Mouse (Mus musculus) ovary, adult 18-20 months (tissue): ENCODE data around the gene Olfr266.

Experiments used
- DNase-seq: peaks from one replicate; pipeline ENCODE4 v3.0.0; 2022; ENCODE audit warnings: low spot score, mixed read lengths

Gene Olfr266

DNA sequence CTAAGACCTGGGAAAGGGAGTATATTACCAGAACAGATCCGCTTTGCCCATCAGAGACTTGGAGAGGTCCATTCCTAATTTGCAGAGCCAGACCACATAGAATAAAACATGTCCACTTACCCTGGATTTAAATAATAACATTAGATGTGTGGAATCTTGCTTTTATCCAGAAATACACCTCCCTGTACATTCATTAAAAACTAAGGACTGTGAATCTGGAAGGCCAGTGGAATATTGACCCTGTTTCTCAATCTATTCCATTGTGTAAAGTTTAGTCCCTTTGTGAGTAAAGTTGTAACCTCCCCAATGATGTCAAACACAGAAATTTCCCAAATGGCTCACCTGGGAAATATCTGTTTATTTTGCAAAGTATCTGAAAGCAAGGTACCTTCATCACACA lies at the start of gene Olfr266:
Olfr266 (minus strand) TSS at position 101 of the 400 bp plus-strand sequence.
- no peak for DNase-seq

DNA sequence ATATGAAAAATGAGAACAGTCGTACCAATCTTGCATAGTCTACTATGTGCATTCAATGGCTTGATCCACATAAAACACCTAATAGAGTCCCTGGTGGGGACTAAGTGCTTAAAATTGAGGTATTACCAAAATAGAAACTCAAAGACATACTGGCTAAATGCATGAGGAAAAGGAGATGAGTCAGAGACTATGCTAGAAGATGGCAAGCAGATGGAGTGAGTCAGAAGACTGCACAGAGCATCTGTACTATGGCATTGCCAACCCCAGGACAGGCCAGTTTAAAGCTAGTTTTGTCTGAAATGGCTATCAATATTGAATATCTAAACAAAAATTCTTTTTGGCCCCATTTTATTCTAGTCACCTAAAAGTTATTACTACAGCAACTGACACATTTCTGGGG lies 49.5 kb upstream of the Olfr266 start:
- no peak for DNase-seq

DNA sequence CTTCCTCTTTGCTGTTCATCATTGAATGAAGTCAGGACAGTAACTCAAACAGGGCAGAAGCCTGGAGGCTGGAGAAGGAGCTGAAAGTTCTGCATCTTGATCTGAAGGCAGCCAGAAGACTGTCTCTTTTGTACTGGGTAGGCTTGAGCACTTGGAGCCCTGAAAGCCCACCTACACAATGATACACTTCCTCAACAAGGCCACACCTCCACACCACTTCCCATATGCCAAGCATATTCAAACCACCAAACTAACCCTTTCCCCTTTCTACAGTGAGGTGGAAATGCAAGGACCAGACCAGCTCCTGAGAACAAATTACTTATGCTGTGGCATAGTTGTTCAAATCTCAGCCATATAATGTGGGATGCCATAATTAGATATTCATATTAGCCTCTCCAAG lies 46.8 kb upstream of the Olfr266 start:
- DNase-seq = no peak

DNA sequence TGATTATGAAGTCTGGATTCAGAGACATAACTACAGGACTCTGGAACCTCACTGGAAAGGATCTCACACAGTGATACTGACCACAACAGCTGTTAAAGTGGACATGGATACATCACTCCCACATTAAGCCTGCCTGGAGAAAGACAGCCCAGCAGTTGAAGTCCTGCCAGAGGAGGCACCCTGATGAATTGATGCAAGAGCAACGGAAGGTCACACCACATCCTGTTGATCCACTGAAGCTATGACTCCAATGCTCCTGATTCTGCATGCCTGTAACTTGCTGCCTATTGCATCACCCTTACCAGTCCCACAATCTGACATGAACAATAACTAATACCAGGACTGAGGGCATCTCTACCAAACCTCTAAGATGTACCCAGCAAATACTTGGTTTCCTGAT lies 6.0 kb upstream of the Olfr266 start:
- DNase-seq = no peak

DNA sequence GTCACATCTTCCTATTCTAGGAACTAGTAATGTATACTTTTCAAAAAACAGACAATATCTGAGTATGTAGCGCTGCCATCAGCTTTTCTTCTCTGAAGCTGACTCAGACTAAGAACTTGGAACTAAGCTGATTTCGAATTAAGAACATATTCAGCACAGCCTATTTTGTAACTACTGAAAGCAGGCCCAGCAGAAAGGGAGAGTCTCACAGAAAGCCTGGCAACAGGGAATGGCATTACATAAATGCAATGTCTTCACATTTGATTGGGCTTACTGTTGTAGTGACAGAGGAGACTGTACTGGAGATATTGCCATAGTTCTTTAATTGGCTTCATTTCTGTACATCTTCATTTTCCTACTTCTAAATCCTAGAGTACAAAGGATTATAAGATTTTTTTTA lies 8.4 kb downstream of the Olfr266 start:
- no peak for DNase-seq

DNA sequence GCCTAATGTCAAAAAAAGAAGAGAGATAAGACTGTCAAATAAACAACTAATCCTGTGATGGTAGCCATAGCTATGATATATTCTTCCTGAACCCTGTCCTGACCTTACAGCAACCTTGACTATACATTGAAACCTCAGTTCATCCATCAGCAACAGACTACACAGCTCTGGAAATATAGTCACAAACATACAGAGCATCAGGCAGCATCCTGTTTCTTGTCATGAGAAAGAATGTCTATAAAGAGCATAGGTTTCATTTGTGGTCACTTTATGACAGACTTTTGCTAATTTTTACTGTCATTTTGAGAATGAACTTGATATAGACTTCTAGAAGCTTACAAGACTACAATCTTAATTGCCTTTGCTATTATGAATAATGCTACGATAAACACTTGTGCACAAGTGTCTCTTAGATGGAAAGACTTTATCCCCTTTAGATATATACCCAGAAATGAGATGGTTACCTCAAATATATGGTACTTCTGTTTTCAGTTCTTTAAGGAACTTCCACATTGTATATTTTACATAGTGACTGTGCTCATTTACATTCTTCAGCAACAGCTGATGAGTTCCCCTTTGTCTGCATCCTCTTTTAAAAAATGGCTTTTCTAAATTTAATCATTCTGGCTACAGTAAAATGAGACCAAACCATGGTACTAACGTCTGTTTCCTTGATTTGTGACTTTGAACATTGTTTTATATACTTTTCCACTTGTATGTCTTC lies 17.0 kb downstream of the Olfr266 start:
- DNase-seq = no peak

DNA sequence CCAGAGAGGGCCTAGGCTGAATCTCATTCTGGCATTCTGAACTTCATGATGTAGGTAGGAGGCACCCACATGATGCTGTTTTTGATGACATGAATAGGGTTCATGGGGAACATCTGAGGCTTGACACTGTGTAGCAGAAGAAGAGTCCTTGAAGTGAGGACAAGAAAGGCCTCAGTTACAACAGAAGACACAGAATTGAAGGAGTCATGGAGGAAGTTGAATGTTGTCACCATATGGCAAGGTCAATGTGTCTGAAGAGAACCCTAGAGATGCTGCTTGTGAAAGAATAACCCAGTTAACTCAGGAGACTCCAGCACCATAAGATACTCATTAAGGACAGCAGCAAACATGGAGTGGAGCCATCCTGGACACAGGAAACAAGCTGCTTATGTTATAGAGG lies 28.0 kb downstream of the Olfr266 start:
- no peak for DNase-seq

DNA sequence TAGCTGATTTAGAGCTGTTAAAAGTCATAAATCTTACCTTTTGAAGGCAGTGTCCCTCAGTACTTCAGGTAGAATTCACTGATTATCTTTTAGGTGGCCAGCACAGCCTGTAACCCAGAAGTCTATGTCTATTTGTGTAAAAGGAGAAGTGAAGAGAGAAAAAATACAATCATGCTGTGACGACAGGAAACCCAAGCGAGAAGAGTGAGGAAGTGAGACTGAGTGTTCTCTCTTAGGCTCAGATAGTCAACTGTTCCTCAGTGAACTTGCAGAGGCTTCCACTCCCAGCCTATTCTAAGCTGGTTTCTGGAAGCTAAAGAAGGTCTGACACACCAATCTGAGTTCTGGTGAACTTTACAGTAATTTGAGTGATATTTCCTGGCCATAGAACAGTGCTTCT lies 36.2 kb downstream of the Olfr266 start, which contains the start of gene Cd53:
Cd53 (minus strand) TSS at position 220 of the 400 bp plus-strand sequence.
- no peak for DNase-seq

DNA sequence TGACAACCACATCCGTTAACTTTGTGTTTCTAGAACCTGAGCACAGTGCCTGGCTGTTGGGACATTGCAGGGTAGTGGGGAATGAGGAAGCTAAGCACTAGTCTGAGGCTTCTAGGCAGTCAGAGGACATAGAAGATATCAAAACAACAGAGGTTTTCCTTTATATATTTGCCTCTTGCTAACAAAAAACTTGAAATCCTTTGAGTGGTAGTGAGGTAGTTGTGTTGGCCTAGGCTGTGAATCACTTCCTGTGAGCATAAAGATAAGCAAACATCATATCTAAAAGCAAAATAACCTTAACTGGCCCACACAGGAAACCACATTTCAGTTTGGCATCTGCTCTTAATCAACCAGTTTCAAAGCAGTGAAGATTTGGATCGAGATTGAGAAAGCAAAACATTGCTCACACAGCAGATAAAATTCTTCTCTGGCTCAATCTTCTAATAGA lies 37.6 kb downstream of the Olfr266 start:
- DNase-seq = no peak

DNA sequence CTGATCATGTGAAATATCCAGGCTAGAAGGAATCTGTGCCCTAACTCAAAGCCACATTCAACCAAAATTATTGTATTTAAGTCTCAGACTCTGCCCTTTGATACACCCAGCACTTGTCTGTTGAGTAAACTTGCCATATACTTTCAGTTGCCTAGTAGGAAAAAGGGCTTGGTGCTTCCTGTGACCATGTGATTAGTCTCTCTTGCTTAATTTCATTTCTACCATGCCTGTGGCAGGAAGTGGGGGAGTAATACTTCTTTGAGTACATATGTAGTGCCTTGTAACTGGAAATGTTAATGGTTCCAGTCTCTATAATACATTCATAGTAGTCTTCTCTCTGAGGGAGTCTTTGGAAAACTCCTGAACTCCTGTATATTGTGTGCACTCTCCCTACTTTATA lies 38.1 kb downstream of the Olfr266 start:
- no peak for DNase-seq

DNA sequence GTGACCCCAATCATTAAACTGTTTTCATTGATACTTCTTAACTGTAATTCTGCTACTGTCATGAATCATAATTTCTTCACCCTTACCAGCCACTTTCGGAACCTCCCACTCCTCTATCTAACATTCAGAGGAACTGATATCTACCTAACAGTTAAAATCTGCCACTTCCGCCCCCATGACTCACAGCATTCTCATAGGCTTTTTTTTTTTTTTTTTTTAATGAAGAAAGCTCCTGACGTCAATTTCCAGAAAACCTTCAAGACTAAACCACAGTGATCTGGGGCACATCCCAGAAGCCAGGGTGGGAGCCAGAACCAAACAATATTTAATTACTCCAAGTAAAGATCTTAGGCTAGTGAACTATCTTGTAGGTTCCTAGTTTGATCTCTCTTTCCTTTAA lies 41.0 kb downstream of the Olfr266 start:
- DNase-seq = no peak

DNA sequence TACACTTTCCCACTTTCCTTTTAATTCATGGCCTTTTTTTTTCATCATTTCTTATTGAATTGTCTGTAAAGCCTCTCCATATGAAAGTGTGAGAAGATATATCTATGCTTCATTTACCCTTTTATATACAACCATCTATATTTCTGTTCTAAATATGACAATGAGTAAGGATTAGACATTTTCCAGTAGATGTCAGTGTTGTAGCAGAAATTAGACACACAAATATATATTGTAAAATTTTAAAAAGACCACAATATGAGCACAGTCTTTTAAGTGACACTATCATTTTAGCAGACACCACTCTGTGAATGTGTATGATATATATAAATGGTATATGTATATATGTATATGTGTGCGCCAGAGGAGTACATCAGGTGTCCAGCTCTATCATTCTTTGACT lies 54.3 kb downstream of the Olfr266 start:
- DNase-seq = no peak
